Mouse (Mus musculus) midbrain, embryonic 13.5 days (tissue): Measurements from ENCODE around the gene Fgf8. TPM values are rescaled to one million over a fixed set of nuclear protein-coding genes. Genes with fewer than 3 reads are reported as not detected.

ENCODE experiments used
- ATAC-seq: fragments of 200-750 bp; cut with Nextera tagmentation; 2 replicates; pipeline ENCODE4 v1.8.0; 2017; ENCODE audit warnings: mild to moderate bottlenecking, moderate TSS enrichment, moderate library complexity
- H3K27ac ChIP-seq: fragments of 300-500 bp; sonication (generic); 2 replicates; pipeline ENCODE4 v1.5.1; 2015; ENCODE audit warnings: inconsistent platforms, mild to moderate bottlenecking, moderate library complexity
- H3K27me3 ChIP-seq: fragments of 300-500 bp; sonication (generic); 2 replicates; pipeline ENCODE4 v1.6.1; 2015; ENCODE audit warnings: mild to moderate bottlenecking, inconsistent platforms
- H3K36me3 ChIP-seq: fragments of 300-500 bp; sonication (generic); 2 replicates; pipeline ENCODE4 v1.6.1; 2015; ENCODE audit warnings: mild to moderate bottlenecking, inconsistent platforms
- H3K4me1 ChIP-seq: fragments of 300-500 bp; sonication (generic); replicated peaks from 2 replicates; pipeline ENCODE4 v1.6.1; 2015; ENCODE audit warnings: inconsistent platforms
- H3K4me2 ChIP-seq: fragments of 300-500 bp; sonication (generic); replicated peaks from 2 replicates; pipeline ENCODE4 v1.6.1; 2015; ENCODE audit warnings: moderate library complexity, mild to moderate bottlenecking, inconsistent platforms
- H3K4me3 ChIP-seq: fragments of 300-500 bp; sonication (generic); replicated peaks from 2 replicates; pipeline ENCODE4 v1.5.1; 2015; ENCODE audit warnings: mild to moderate bottlenecking, inconsistent platforms
- H3K9ac ChIP-seq: fragments of 300-500 bp; sonication (generic); replicated peaks from 2 replicates; pipeline ENCODE4 v1.6.1; 2015; ENCODE audit warnings: mild to moderate bottlenecking, inconsistent platforms
- H3K9me3 ChIP-seq: fragments of 300-500 bp; sonication (generic); 2 replicates; pipeline ENCODE4 v1.6.1; 2016; ENCODE audit warnings: mild to moderate bottlenecking, inconsistent platforms
- WGBS: fragments of 180-500 bp; shearing (Covaris S2); methylation state at CpG from one replicate; pipeline ENCODE4 v1.1.7; 2015; 5-methylcytosine and 5-hydroxymethylcytosine counted together
- polyA plus RNA-seq: library from polyadenylated mRNA; unstranded; fragments of >200 nt; fragmentation: Nextera tagmentation; extraction: Ambion mirVana; gene quantifications from 2 replicates; pipeline ENCODE4 v1.2.1, GENCODE M21; 2015

Gene Fgf8
- polyA plus RNA-seq, 1 experiment from 2014 or later: 2.8 TPM

DNA sequence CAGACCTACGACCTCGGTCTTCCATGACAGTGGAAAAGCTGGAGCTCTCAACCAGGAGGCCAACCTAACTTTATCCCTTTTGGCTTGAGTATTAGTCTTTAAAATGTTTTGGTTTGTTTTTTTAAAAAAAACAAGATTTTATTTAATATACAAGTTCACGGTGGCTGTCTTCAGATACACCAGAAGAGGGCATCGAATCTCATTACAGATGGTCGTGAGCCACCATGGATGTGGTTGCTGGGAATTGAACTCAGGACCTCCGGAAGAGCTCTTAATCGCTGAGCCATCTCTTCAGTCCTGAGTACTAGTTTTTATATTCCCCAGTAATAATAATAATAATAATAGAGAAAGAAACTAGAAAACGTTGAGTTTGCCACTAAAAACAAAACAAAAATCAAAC, 39.0 kb upstream of the Fgf8 start:
- Histone ChIP-seq H3K27me3 (no peaks in the 10 kb centered on the region), H3K27ac (no peak overlapping the region), H3K4me1 (peaks cover 48% of the 10 kb centered on the region), H3K9me3 (no peaks in the 10 kb centered on the region), H3K36me3 (peaks cover 27% of the 10 kb centered on the region), H3K4me2 (peak overlapping the region; percentile 65), H3K4me3 (peak overlapping the region; percentile 100), H3K9ac (peak overlapping the region; percentile 99)
- WGBS: 65% methylated on average over 8 of the region's 8 CpGs
- ATAC-seq: no peak

- Histone ChIP-seq H3K4me3 (peak overlapping the region; percentile 100), H3K27ac (no peak overlapping the region), H3K9me3 (no peaks in the 10 kb centered on the region), H3K36me3 (peaks cover 37% of the 10 kb centered on the region), H3K27me3 (no peaks in the 10 kb centered on the region), H3K4me2 (peak overlapping the region; percentile 65), H3K9ac (peak overlapping the region; percentile 46; the same call in 1 of the 2 replicates), H3K4me1 (peaks cover 48% of the 10 kb centered on the region)
- no peak for ATAC-seq
- 92% methylated on average over 13 of the region's 13 CpGs for WGBS
Measured at GRCm38 (mm10) chr19:45780350-45780915, 37.7 kb upstream of the Fgf8 start.

GRCm38 (mm10) chr19:45775486-45775885, 32.8 kb upstream of the Fgf8 start:
- Histone ChIP-seq H3K9me3 (no peaks in the 10 kb centered on the region), H3K4me2 (no peak overlapping the region), H3K9ac (no peak overlapping the region), H3K36me3 (peaks cover 85% of the 10 kb centered on the region), H3K27me3 (no peaks in the 10 kb centered on the region), H3K4me3 (no peak overlapping the region), H3K27ac (no peak overlapping the region), H3K4me1 (peaks cover 24% of the 10 kb centered on the region)
- ATAC-seq: no peak
- WGBS: 77% methylated on average over 2 of the region's 2 CpGs

DNA sequence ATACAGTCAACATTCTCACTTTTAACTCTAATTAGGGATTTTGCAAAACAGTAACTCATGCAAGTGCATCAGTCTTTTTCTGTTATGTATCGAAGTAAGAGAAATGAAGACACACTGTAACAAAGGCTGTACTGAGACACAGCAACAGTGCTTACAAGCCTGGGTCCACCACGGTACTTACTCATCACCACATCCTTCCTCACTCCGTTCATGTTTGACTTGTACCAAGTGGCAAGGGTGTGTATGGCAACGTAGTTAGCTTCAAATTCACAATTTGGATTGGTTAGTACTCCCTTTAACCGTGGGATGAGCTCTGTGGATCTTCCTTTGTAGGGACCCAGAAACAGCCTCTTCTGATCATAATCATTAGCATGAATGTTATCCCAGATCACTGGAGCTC, 28.8 kb upstream of the Fgf8 start:
- Histone ChIP-seq H3K9me3 (no peaks in the 10 kb centered on the region), H3K27ac (no peak overlapping the region), H3K27me3 (no peaks in the 10 kb centered on the region), H3K4me1 (no peaks in the 10 kb centered on the region), H3K36me3 (peaks cover 94% of the 10 kb centered on the region), H3K4me2 (no peak overlapping the region), H3K9ac (no peak overlapping the region), H3K4me3 (no peak overlapping the region)
- WGBS: 94% methylated on average over 5 of the region's 5 CpGs
- ATAC-seq: no peak

- Histone ChIP-seq H3K27ac (no peak overlapping the region), H3K9ac (no peak overlapping the region), H3K4me1 (0 out of 2 replicates have a peak, but pooled peaks cover 3% of the 10 kb centered on the region), H3K27me3 (no peaks in the 10 kb centered on the region), H3K4me3 (no peak overlapping the region), H3K4me2 (no peak overlapping the region), H3K36me3 (peaks cover 89% of the 10 kb centered on the region), H3K9me3 (no peaks in the 10 kb centered on the region)
- ATAC-seq: no peak
- 96% methylated on average over 3 of the region's 3 CpGs for WGBS
Measured at GRCm38 (mm10) chr19:45760810-45761209, 18.1 kb upstream of the Fgf8 start.

GRCm38 (mm10) chr19:45758671-45759070, 16.0 kb upstream of the Fgf8 start:
- no peaks in the 10 kb centered on the region for H3K27me3 ChIP-seq
- H3K36me3 ChIP-seq: peaks cover 91% of the 10 kb centered on the region
- no peak overlapping the region for H3K27ac ChIP-seq
- no peak overlapping the region for H3K9ac ChIP-seq
- H3K9me3 ChIP-seq: no peaks in the 10 kb centered on the region
- no peak overlapping the region for H3K4me2 ChIP-seq
- WGBS: 92% methylated on average over 5 of the region's 5 CpGs
- no peaks in the 10 kb centered on the region for H3K4me1 ChIP-seq
- ATAC-seq: no peak
- no peak overlapping the region for H3K4me3 ChIP-seq

DNA sequence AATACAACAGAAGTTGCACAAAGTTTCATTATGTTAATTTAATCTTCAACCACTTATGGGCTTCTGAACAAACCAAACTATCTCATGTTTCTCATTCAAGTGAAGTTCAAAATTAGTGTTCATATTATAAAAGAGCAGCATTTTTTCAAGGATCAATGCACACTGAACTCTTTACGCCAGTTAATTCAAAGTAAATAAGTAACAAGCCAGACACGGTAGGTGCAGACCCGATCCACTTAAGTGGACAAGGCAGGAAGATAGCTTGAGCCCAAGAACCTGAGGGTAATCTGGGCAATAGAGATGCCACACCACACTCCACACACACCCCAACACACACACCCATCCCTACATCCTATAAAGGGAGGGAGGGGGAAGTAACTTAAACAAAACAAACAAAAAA, 10.8 kb upstream of the Fgf8 start:
- peaks cover 10% of the 10 kb centered on the region for H3K4me1 ChIP-seq
- no peak overlapping the region for H3K4me2 ChIP-seq
- H3K4me3 ChIP-seq: no peak overlapping the region
- no peak for ATAC-seq
- peaks cover 3% of the 10 kb centered on the region; the same call in 1 of the 2 replicates for H3K27me3 ChIP-seq
- H3K36me3 ChIP-seq: peaks cover 68% of the 10 kb centered on the region
- no peak overlapping the region for H3K27ac ChIP-seq
- no peak overlapping the region for H3K9ac ChIP-seq
- 95% methylated on average over 3 of the region's 3 CpGs for WGBS
- no peaks in the 10 kb centered on the region for H3K9me3 ChIP-seq

GRCm38 (mm10) chr19:45751881-45752280, 9.2 kb upstream of the Fgf8 start:
- Histone ChIP-seq H3K4me1 (peaks cover 20% of the 10 kb centered on the region), H3K9ac (no peak overlapping the region), H3K4me2 (no peak overlapping the region), H3K27me3 (peaks cover 14% of the 10 kb centered on the region), H3K9me3 (no peaks in the 10 kb centered on the region), H3K27ac (no peak overlapping the region), H3K4me3 (no peak overlapping the region), H3K36me3 (peaks cover 55% of the 10 kb centered on the region)
- no peak for ATAC-seq
- WGBS: 92% methylated on average over 7 of the region's 7 CpGs

DNA sequence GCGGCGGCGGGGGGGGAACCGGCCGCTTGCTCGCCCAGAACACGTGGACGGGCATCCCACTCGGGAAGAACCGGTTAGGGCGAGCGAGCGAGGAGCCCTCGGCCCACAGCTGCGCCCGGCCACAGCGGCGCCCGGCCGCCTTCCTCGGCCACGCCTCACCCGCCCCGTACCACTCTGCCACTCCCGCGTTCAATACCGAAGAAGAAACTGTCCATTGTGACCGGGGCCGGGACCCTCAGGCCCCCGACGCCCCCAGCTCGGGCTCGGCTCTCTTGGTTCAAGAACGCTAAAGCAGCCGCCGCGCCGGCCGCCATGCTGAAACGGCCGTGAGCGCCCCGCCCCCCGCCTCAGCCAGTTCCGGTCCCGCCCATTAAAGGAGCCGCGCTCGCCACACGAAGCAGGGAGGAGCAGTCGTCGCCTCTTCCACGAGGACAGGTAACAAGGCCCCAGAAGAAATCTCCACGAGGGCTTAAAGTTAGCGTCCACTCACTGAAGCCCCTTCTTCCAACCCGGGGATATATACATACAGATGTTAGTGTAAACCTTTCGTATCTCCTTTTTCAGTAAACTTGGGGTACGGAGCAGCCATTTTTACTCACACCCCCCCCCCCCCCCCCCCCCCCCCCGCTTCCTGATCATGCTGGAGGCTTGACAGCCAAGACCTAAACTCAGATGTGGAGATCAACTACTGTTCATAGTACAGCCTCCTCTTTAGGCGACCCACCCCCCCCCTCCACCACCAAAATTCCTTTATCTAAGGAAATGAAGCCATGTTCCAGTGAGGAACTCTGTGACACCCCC, 6.7 kb upstream of the Fgf8 start, which contains the start of gene Npm3:
Npm3 (minus strand) TSS at position 349 of the 801 bp plus-strand sequence.
- under 1% methylated on average over 59 of the region's 60 CpGs for WGBS
- peaks cover 39% of the 10 kb centered on the region for H3K27me3 ChIP-seq
- H3K9me3 ChIP-seq: no peaks in the 10 kb centered on the region
- peak within 1 kb of the TSS; percentile 99 for H3K4me2 ChIP-seq
- peak within 1 kb of the TSS; percentile 80 for H3K9ac ChIP-seq
- H3K4me1 ChIP-seq: peaks cover 29% of the 10 kb centered on the region
- H3K36me3 ChIP-seq: peaks cover 32% of the 10 kb centered on the region
- peak; percentile 82 for ATAC-seq
- peak within 1 kb of the TSS; percentile 89 for H3K4me3 ChIP-seq
- H3K27ac ChIP-seq: no peak within 1 kb of the TSS

GRCm38 (mm10) chr19:45748691-45749242, 6.1 kb upstream of the Fgf8 start:
- Histone ChIP-seq H3K9ac (peak overlapping the region; percentile 80), H3K9me3 (no peaks in the 10 kb centered on the region), H3K4me2 (peak overlapping the region; percentile 99), H3K36me3 (peaks cover 25% of the 10 kb centered on the region), H3K27ac (no peak overlapping the region), H3K27me3 (peaks cover 46% of the 10 kb centered on the region), H3K4me3 (peak overlapping the region; percentile 89), H3K4me1 (peaks cover 29% of the 10 kb centered on the region)
- ATAC-seq: no peak; the same call in 1 of the 2 replicates
- WGBS: 2% methylated on average over 33 of the region's 33 CpGs

- Histone ChIP-seq H3K4me2 (peak overlapping the region; percentile 99), H3K27me3 (peaks cover 51% of the 10 kb centered on the region), H3K9me3 (no peaks in the 10 kb centered on the region), H3K9ac (peak overlapping the region; percentile 80), H3K36me3 (peaks cover 22% of the 10 kb centered on the region), H3K4me3 (peak overlapping the region; percentile 89), H3K4me1 (peaks cover 31% of the 10 kb centered on the region), H3K27ac (no peak overlapping the region)
- ATAC-seq: no peak
- WGBS: 50% methylated on average over 9 of the region's 9 CpGs
Measured at GRCm38 (mm10) chr19:45748206-45748605, 5.5 kb upstream of the Fgf8 start.
